Mouse (Mus musculus) heart, embryonic 14.5 days (tissue): ENCODE measurements around the gene Ptpro. TPM values are rescaled to one million over a fixed set of nuclear protein-coding genes. Genes with fewer than 3 reads are reported as not detected.

Experiments used
- ATAC-seq: fragments of 200-750 bp; cut with Nextera tagmentation; 2 replicates; pipeline ENCODE4 v1.8.0; 2017; ENCODE audit warnings: low read depth, moderate TSS enrichment; ENCODE audit not compliant: insufficient number of reproducible peaks, insufficient read depth, low FRiP score
- H3K27ac ChIP-seq, 2 experiments: fragments of 200-500 bp in 1 of 2; fragments of 300-500 bp in 1 of 2; sonication (generic) in 1 of 2; replicated peaks in 1 of 2; 2 replicates each; pipeline ENCODE4 v1.5.1; 2012 to 2014; ENCODE audit warnings: low read depth in 2 of 2, low read length in 2 of 2, control low read depth in 1 of 2, mild to moderate bottlenecking in 1 of 2, mixed read lengths in 1 of 2; ENCODE audit not compliant: control insufficient read depth in 1 of 2, insufficient read depth in 1 of 2
- H3K27me3 ChIP-seq: fragments of 300-500 bp; sonication (generic); 2 replicates; pipeline ENCODE4 v1.6.1; 2014; ENCODE audit warnings: mild to moderate bottlenecking, low read length, control low read depth; ENCODE audit not compliant: control insufficient read depth, insufficient read depth
- H3K36me3 ChIP-seq: fragments of 300-500 bp; sonication (generic); 2 replicates; pipeline ENCODE4 v1.6.1; 2014; ENCODE audit warnings: mild to moderate bottlenecking, control low read depth, low read length, mixed read lengths; ENCODE audit not compliant: control insufficient read depth, insufficient read depth
- H3K4me1 ChIP-seq, 2 experiments: fragments of 200-500 bp in 1 of 2; fragments of 300-500 bp in 1 of 2; sonication (generic) in 1 of 2; 2 replicates each; pipeline ENCODE4 v1.6.1; 2012 to 2014; ENCODE audit warnings: low read length in 2 of 2, control low read depth in 1 of 2, mixed read lengths in 1 of 2; ENCODE audit not compliant: control insufficient read depth in 2 of 2, insufficient read depth in 2 of 2
- H3K4me2 ChIP-seq: fragments of 300-500 bp; sonication (generic); 2 replicates; pipeline ENCODE4 v1.6.1; 2014; ENCODE audit warnings: mild to moderate bottlenecking, low read length
- H3K4me3 ChIP-seq, 2 experiments: fragments of 200-500 bp in 1 of 2; fragments of 300-500 bp in 1 of 2; sonication (generic) in 1 of 2; 2 replicates each; pipeline ENCODE4 v1.5.1; 2012 to 2014; ENCODE audit warnings: low read length in 2 of 2, mild to moderate bottlenecking in 2 of 2, control low read depth in 1 of 2, low read depth in 1 of 2, moderate library complexity in 1 of 2; ENCODE audit not compliant: control insufficient read depth in 1 of 2, insufficient read depth in 1 of 2
- H3K9ac ChIP-seq: fragments of 300-500 bp; sonication (generic); 2 replicates; pipeline ENCODE4 v1.6.1; 2014; ENCODE audit warnings: mild to moderate bottlenecking, low read length
- H3K9me3 ChIP-seq: fragments of 300-500 bp; sonication (generic); 2 replicates; pipeline ENCODE4 v1.6.1; 2016; ENCODE audit warnings: low read length, control low read depth; ENCODE audit not compliant: control insufficient read depth
- WGBS: fragments of 180-500 bp; shearing (Covaris S2); extraction: QIAGEN DNeasy Blood & Tissue Kit; methylation state at CpG from one replicate; pipeline ENCODE4 v1.1.7; 2014; 5-methylcytosine and 5-hydroxymethylcytosine counted together
- polyA plus RNA-seq: library from polyadenylated mRNA; unstranded; fragments of >200 nt; fragmentation: Nextera tagmentation; extraction: Ambion mirVana; gene quantifications from 2 replicates; pipeline ENCODE4 v1.2.1, GENCODE M21; 2014

The Ptpro gene
- polyA plus RNA-seq, 1 experiment from 2014 or later, result 4.1 TPM

- peaks cover 3 to 4% of the 10 kb centered on the region in 2 experiments; a peak in 2 of 4 replicates for H3K4me1 ChIP-seq
- no peak overlapping the region for H3K9ac ChIP-seq
- 65% methylated on average over 2 of the region's 2 CpGs for WGBS
- H3K9me3 ChIP-seq, result no peaks in the 10 kb centered on the region
- no peak overlapping the region for H3K4me3 ChIP-seq
- ATAC-seq, result no peak
- H3K4me2 ChIP-seq, result peak overlapping the region; percentile 23
- H3K27me3 ChIP-seq, result no peaks in the 10 kb centered on the region
- no peak overlapping the region for H3K27ac ChIP-seq
- H3K36me3 ChIP-seq, result no peaks in the 10 kb centered on the region
These were observed 159.8 kb downstream of the Ptpro start for GRCm38 (mm10) chr6:137411901-137412378.

DNA sequence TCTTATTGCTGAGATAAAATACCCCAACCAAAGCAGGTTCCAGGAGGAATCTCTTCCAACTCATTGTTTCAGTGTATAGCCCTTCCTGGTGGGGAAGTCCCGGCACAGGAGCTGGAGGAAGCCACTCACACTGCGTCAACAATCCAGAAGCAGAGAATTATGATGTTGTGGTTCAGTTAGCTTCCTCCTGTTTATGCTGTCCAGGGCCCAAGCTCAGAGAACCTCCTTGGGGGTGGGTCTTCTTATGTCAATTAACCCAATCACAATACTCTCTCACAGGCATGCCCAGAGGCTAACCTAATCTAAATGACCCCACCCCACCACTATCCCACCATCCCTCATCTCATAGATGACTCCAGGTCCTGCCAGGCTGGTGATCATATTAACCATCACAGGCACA is 160.9 kb downstream of the Ptpro start:
- no peaks in the 10 kb centered on the region for H3K9me3 ChIP-seq
- peaks cover 3 to 4% of the 10 kb centered on the region in 2 experiments; a peak in 2 of 4 replicates for H3K4me1 ChIP-seq
- no peak overlapping the region for H3K4me2 ChIP-seq
- WGBS, result 56% methylated on average over 2 of the region's 2 CpGs
- no peak for ATAC-seq
- no peak overlapping the region for H3K27ac ChIP-seq
- no peaks in the 10 kb centered on the region for H3K27me3 ChIP-seq
- no peak overlapping the region for H3K4me3 ChIP-seq
- no peaks in the 10 kb centered on the region for H3K36me3 ChIP-seq
- H3K9ac ChIP-seq, result no peak overlapping the region

GRCm38 (mm10) chr6:137414531-137415405 is 162.6 kb downstream of the Ptpro start:
- no peak overlapping the region for H3K4me2 ChIP-seq
- H3K4me1 ChIP-seq, result peaks cover 3 to 4% of the 10 kb centered on the region in 2 experiments; a peak in 2 of 4 replicates
- 55% methylated on average over 13 of the region's 13 CpGs for WGBS
- no peak for ATAC-seq
- H3K36me3 ChIP-seq, result no peaks in the 10 kb centered on the region
- H3K27ac ChIP-seq, result no peak overlapping the region
- H3K9ac ChIP-seq, result no peak overlapping the region
- H3K4me3 ChIP-seq, result no peak overlapping the region
- no peaks in the 10 kb centered on the region for H3K27me3 ChIP-seq
- H3K9me3 ChIP-seq, result no peaks in the 10 kb centered on the region

DNA sequence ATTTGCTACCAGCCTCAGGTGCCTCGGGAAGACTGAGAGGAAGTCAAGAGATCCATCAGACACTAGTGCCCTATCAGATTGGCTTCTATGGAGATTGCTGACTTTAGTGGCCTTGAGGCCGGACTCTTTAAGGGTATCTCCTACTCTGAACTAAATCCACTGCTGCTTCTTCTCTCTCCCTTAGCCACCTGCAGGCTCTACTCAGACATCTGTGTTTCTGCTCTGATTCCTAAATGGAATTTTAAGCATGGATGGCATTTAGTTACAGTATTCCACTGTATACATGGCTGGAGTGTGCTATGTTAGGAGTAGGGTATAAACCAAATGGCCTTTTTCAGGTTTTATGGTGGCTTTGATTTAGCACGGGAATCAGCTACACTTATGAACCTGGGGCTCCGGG is 170.7 kb downstream of the Ptpro start:
- Histone ChIP-seq H3K27me3 (no peaks in the 10 kb centered on the region), H3K36me3 (no peaks in the 10 kb centered on the region), H3K9ac (no peak overlapping the region), H3K27ac (no peak overlapping the region), H3K4me1 (peaks cover 6 to 16% of the 10 kb centered on the region in 2 experiments; a peak in 3 of 4 replicates), H3K4me2 (no peak overlapping the region), H3K4me3 (no peak overlapping the region), H3K9me3 (no peaks in the 10 kb centered on the region)
- ATAC-seq, result no peak
- WGBS, result 78% methylated on average over 4 of the region's 4 CpGs

DNA sequence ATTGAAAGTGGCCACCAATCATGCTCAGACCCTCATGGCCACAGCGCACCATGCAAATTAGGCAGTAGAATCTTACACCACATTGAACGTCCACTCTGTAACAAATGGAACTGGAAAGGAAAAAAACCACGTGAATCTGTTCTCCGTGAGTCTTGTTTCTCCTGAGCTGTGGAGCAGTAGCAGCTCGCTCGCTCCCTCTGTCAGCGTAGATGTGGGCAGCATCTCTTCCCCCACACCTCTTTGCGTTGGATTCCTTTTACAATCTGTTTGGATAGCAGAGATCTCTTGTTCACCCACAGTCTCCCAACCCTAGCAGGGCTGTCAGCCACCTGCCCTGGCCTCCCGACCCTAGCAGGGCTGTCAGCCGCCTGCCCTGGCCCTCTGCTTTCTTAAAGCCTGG is 171.7 kb downstream of the Ptpro start:
- H3K36me3 ChIP-seq, result no peaks in the 10 kb centered on the region
- H3K27me3 ChIP-seq, result no peaks in the 10 kb centered on the region
- H3K27ac ChIP-seq, result no peak overlapping the region
- H3K9me3 ChIP-seq, result peaks cover 2% of the 10 kb centered on the region; the same call in 1 of the 2 replicates
- peaks cover 6 to 16% of the 10 kb centered on the region in 2 experiments; a peak in 3 of 4 replicates for H3K4me1 ChIP-seq
- H3K4me2 ChIP-seq, result no peak overlapping the region
- no peak overlapping the region for H3K9ac ChIP-seq
- no peak for ATAC-seq
- H3K4me3 ChIP-seq, result no peak overlapping the region
- 62% methylated on average over 10 of the region's 10 CpGs for WGBS

- Histone ChIP-seq H3K4me2 (peak overlapping the region; percentile 41), H3K9me3 (peaks cover 3% of the 10 kb centered on the region; the same call in 1 of the 2 replicates), H3K27me3 (no peaks in the 10 kb centered on the region), H3K36me3 (no peaks in the 10 kb centered on the region), H3K27ac (no peak overlapping the region), H3K4me3 (no peak overlapping the region), H3K9ac (no peak overlapping the region), H3K4me1 (peaks cover 6 to 16% of the 10 kb centered on the region in 2 experiments; a peak in 3 of 4 replicates)
- 29% methylated on average over 14 of the region's 14 CpGs for WGBS
- ATAC-seq, result no peak
These were observed 173.6 kb downstream of the Ptpro start for GRCm38 (mm10) chr6:137425500-137426432.

DNA sequence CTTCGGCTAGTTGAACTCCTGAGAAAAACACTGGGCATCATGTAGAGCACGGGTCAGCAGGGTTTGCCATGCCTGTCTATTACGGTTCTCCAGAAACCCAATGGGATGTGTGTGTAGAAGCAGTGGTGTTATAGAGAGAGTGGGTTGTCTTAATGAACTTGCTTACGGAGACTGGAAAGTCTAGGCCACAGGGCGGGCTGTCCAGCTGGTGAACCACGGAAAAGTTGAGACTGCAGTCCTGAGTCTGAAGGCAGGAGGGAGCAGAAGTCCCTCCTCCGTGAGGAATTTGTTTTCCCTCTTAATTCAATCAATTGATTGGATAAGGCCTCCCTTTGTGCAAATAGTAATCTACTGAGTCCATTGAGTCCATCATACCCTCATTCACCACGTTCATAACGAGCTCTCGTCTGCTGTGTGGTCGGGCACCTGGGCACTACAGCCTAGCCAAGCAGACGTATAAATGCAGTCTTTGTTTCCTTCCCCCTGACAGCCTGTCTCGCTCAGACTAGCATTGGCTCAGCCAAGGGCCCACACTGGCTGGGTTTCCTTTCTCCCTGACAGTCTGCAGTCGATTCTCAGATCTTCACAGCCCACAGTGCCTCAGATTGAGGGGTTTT is 181.5 kb downstream of the Ptpro start:
- Histone ChIP-seq H3K27me3 (no peaks in the 10 kb centered on the region), H3K27ac (no peak overlapping the region), H3K9ac (no peak overlapping the region), H3K4me2 (no peak overlapping the region), H3K4me1 (no peaks in the 10 kb centered on the region), H3K9me3 (peaks cover 3% of the 10 kb centered on the region; the same call in 1 of the 2 replicates), H3K36me3 (no peaks in the 10 kb centered on the region), H3K4me3 (no peak overlapping the region)
- ATAC-seq, result no peak
- WGBS, result 67% methylated on average over 14 of the region's 14 CpGs
